Mouse (Mus musculus) liver, postnatal 0 days (tissue): ENCODE data around the gene Vgf.

Source experiments
- CTCF ChIP-seq: sonication (generic); IDR thresholded peaks from 2 replicates; pipeline ENCODE4 v1.5.1; 2016; ENCODE audit warnings: antibody characterized with exemption, low read depth
- EP300 ChIP-seq: IDR thresholded peaks from 2 replicates; pipeline ENCODE4 v1.6.1; 2016; ENCODE audit warnings: antibody characterized with exemption, low read depth, mild to moderate bottlenecking

DNA sequence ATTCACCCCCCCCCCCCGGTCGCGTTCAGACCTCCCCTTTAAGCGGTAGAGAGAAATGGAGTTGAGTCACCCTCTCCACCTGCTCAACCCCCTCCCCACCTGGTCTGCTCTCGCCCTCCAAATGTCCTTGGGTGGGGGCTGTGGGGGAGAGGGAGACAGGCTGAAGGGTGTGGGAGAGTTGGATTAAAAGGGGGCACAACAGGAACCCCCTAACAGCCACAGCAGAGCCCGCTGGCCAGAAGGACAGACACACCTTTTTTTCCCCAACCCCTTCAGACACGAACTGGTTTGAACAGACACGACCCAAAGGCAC lies 3.0 kb downstream of the Vgf start:
- TF ChIP-seq CTCF: no peak
- TF ChIP-seq EP300: no peak
